12 mouse cellular contexts compared by ENCODE assay signal in the genomic region with DNA sequence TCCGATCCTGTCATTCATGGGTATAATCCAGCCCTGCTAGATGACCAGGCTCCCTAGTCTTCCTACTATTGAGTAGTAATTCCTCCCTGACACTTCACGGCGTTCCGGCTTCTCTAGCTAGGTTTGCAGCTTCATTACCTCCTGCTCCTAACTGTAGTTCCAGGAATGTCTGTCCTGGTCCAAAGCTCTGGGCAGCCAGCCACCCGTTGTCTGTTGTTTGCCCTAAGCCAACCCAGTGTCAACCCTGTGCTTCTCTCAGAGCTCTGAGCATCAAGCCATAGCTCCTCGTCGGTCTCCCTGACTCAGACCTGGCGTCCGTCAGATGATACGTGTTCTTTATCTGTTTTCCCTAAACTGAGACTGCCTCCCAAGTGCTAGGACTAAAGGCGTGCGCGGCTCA.
DNase-seq lines count a peak whose midpoint lies in the region; ATAC-seq lines count a peak whose summit lies in the region.
"Had no signal": no experiment of that assay in that cellular context is flagged by ENCODE, and none has a peak within 500 bp of the region (broad histone marks: within the 10 kb centered on the region; RNA-seq: fewer than 3 reads in every experiment).

No protein-coding gene starts in this region.

- DNase-seq in kidney, adult 11 months: peak; percentile 36
- peak; percentile 71 for DNase-seq in cerebellum, adult 11 months
- DNase-seq in cerebellum, postnatal 10 days: peak; percentile 56 to 78
- peak; percentile 18 to 41 for DNase-seq in heart, postnatal 36 days
- DNase-seq in testis, postnatal 14 days (ENCODE audit: low spot score): no peak
- no peak for DNase-seq in embryo, embryonic 11 days
- DNase-seq: adrenal gland, postnatal 36 days had no signal

- H3K4me1 ChIP-seq in kidney, embryonic 15.5 days: 0 out of 2 replicates have a peak, but pooled peaks cover 3% of the 10 kb centered on the region
- H3K4me1 ChIP-seq: megakaryocyte, embryonic 14.5 days; stomach, embryonic 15.5 days had no signal

- H3K9ac ChIP-seq in kidney, embryonic 15.5 days: no peak overlapping the region
- H3K9ac ChIP-seq: limb, embryonic 12.5 days; stomach, embryonic 15.5 days had no signal

- H3K36me3 ChIP-seq in kidney, embryonic 15.5 days: no peaks in the 10 kb centered on the region
- H3K36me3 ChIP-seq: limb, embryonic 12.5 days; stomach, embryonic 15.5 days had no signal

- intact Hi-C loops in heart, postnatal 36 days (cut with DNase I): no loop called here

- no peaks in the 10 kb centered on the region for H3K27me3 ChIP-seq in kidney, embryonic 15.5 days
- H3K27me3 ChIP-seq: limb, embryonic 12.5 days; megakaryocyte, embryonic 14.5 days; stomach, embryonic 15.5 days had no signal

- ATAC-seq in kidney, embryonic 15.5 days (replicated peaks; ENCODE audit: low FRiP score): no peak

- WGBS in kidney, embryonic 15.5 days: 89% methylated on average over 13 of the region's 13 CpGs

- no peaks in the 10 kb centered on the region for H3K9me3 ChIP-seq in kidney, embryonic 15.5 days (replicated peaks)
- H3K9me3 ChIP-seq: limb, embryonic 12.5 days; stomach, embryonic 15.5 days had no signal

- H3K4me3 ChIP-seq in kidney, embryonic 15.5 days (replicated peaks): no peak overlapping the region
- H3K4me3 ChIP-seq: erythroblast, embryonic 14.5 days; limb, embryonic 12.5 days; megakaryocyte, embryonic 14.5 days; stomach, embryonic 15.5 days had no signal

- no peak overlapping the region for H3K27ac ChIP-seq in kidney, embryonic 15.5 days
- H3K27ac ChIP-seq: limb, embryonic 12.5 days; stomach, embryonic 15.5 days had no signal

- H3K4me2 ChIP-seq in kidney, embryonic 15.5 days: no peak overlapping the region
- H3K4me2 ChIP-seq: limb, embryonic 12.5 days; stomach, embryonic 15.5 days had no signal

Comparison
In these comparisons a context has a peak if more than half of its experiments do, and no peak if none do; other contexts are left out.
1. DNase-seq: peak in kidney, adult 11 months (single experiment), cerebellum, adult 11 months (single experiment), cerebellum, postnatal 10 days (2 of 2) and heart, postnatal 36 days (2 of 2); none in testis, postnatal 14 days (single experiment) and embryo, embryonic 11 days (single experiment).